Mouse (Mus musculus): ENCODE measurements around the gene Abcb1b. TPM values are rescaled to one million over a fixed set of nuclear protein-coding genes. Genes with fewer than 3 reads are reported as not detected.
"Not testable (repeated sequence)": the region's sequence is repeated elsewhere in the genome, so short reads cannot be mapped to it uniquely, and the experiment has no call there.

Gene Abcb1b
- polyA plus RNA-seq, 1 experiment = 0.27 TPM

- Histone ChIP-seq H3K4me1 (ENCODE audit: control insufficient read depth, insufficient read depth, insufficient read length, low read length) (0 out of 2 replicates have a peak, but pooled peaks cover 1% of the 10 kb centered on the region), H3K27ac (ENCODE audit: insufficient read depth, low read depth, low read length) (no peak overlapping the region), H3K36me3 (ENCODE audit: control insufficient read depth, insufficient read depth, low read length) (no peaks in the 10 kb centered on the region), H3K27me3 (ENCODE audit: control insufficient read depth, insufficient read depth, low read length) (no peaks in the 10 kb centered on the region), H3K4me3 (ENCODE audit: low read depth, low read length) (no peak overlapping the region)
- no peak for TF ChIP-seq POLR2A (IDR thresholded peaks at IDR 0.05; ENCODE audit: low read depth, low read length)
- TF ChIP-seq CTCF (IDR thresholded peaks at IDR 0.05; ENCODE audit: extremely low read depth, insufficient read length, insufficient replicate concordance, low read depth, low read length) = peak; percentile 59; the same call in 1 of the 2 replicates
- WGBS = 39% methylated on average over 5 of the region's 5 CpGs
Measured at GRCm38 (mm10) chr5:8840887-8841286, 42.9 kb downstream of the Abcb1b start.

GRCm38 (mm10) chr5:8842815-8843214 is 44.9 kb downstream of the Abcb1b start:
- Histone ChIP-seq H3K27ac (ENCODE audit: insufficient read depth, low read depth, low read length) (no peak overlapping the region), H3K36me3 (ENCODE audit: control insufficient read depth, insufficient read depth, low read length) (no peaks in the 10 kb centered on the region), H3K4me1 (ENCODE audit: control insufficient read depth, insufficient read depth, insufficient read length, low read length) (0 out of 2 replicates have a peak, but pooled peaks cover 1% of the 10 kb centered on the region), H3K27me3 (ENCODE audit: control insufficient read depth, insufficient read depth, low read length) (no peaks in the 10 kb centered on the region), H3K4me3 (ENCODE audit: low read depth, low read length) (no peak overlapping the region)
- 29% methylated on average over 3 of the region's 3 CpGs for WGBS
- TF ChIP-seq POLR2A (IDR thresholded peaks at IDR 0.05; ENCODE audit: low read depth, low read length) = no peak
- no peak for TF ChIP-seq CTCF (IDR thresholded peaks at IDR 0.05; ENCODE audit: extremely low read depth, insufficient read length, insufficient replicate concordance, low read depth, low read length)

- H3K36me3 ChIP-seq (ENCODE audit: control insufficient read depth, insufficient read depth, low read length); H3K27ac ChIP-seq (ENCODE audit: insufficient read depth, low read depth, low read length); H3K27me3 ChIP-seq (ENCODE audit: control insufficient read depth, insufficient read depth, low read length); H3K4me1 ChIP-seq (ENCODE audit: control insufficient read depth, insufficient read depth, insufficient read length, low read length); H3K4me3 ChIP-seq (ENCODE audit: low read depth, low read length): not testable (repeated sequence)
- WGBS = 87% methylated on average over 8 of the region's 9 CpGs
Measured at GRCm38 (mm10) chr5:8848607-8849575, 50.9 kb downstream of the Abcb1b start.

GRCm38 (mm10) chr5:8850851-8851250 is 52.9 kb downstream of the Abcb1b start:
- Histone ChIP-seq H3K27me3 (ENCODE audit: control insufficient read depth, insufficient read depth, low read length) (no peaks in the 10 kb centered on the region), H3K4me1 (ENCODE audit: control insufficient read depth, insufficient read depth, insufficient read length, low read length) (no peaks in the 10 kb centered on the region), H3K36me3 (ENCODE audit: control insufficient read depth, insufficient read depth, low read length) (no peaks in the 10 kb centered on the region), H3K4me3 (ENCODE audit: low read depth, low read length) (no peak overlapping the region), H3K27ac (ENCODE audit: insufficient read depth, low read depth, low read length) (no peak overlapping the region)
- WGBS = 71% methylated on average over 4 of the region's 4 CpGs
- TF ChIP-seq POLR2A (IDR thresholded peaks at IDR 0.05; ENCODE audit: low read depth, low read length) (no peak), CTCF (IDR thresholded peaks at IDR 0.05; ENCODE audit: extremely low read depth, insufficient read length, insufficient replicate concordance, low read depth, low read length) (no peak)

- H3K27me3 ChIP-seq (ENCODE audit: control insufficient read depth, insufficient read depth, low read length) = no peaks in the 10 kb centered on the region
- no peak overlapping the region for H3K4me3 ChIP-seq (ENCODE audit: low read depth, low read length)
- no peak overlapping the region for H3K27ac ChIP-seq (ENCODE audit: insufficient read depth, low read depth, low read length)
- no peaks in the 10 kb centered on the region for H3K36me3 ChIP-seq (ENCODE audit: control insufficient read depth, insufficient read depth, low read length)
- 73% methylated on average over 6 of the region's 6 CpGs for WGBS
- TF ChIP-seq POLR2A (IDR thresholded peaks at IDR 0.05; ENCODE audit: low read depth, low read length) = no peak
- TF ChIP-seq CTCF (IDR thresholded peaks at IDR 0.05; ENCODE audit: extremely low read depth, insufficient read length, insufficient replicate concordance, low read depth, low read length) = no peak
- no peaks in the 10 kb centered on the region for H3K4me1 ChIP-seq (ENCODE audit: control insufficient read depth, insufficient read depth, insufficient read length, low read length)
Measured at GRCm38 (mm10) chr5:8857201-8857600, 59.3 kb downstream of the Abcb1b start.

GRCm38 (mm10) chr5:8861811-8862210 is 63.9 kb downstream of the Abcb1b start:
- no peak overlapping the region for H3K4me3 ChIP-seq (ENCODE audit: low read depth, low read length)
- H3K27me3 ChIP-seq (ENCODE audit: control insufficient read depth, insufficient read depth, low read length) = no peaks in the 10 kb centered on the region
- H3K4me1 ChIP-seq (ENCODE audit: control insufficient read depth, insufficient read depth, insufficient read length, low read length) = peaks cover 1% of the 10 kb centered on the region; the same call in 1 of the 2 replicates
- H3K36me3 ChIP-seq (ENCODE audit: control insufficient read depth, insufficient read depth, low read length) = no peaks in the 10 kb centered on the region
- 56% methylated on average over 1 of the region's 1 CpGs for WGBS
- TF ChIP-seq POLR2A (IDR thresholded peaks at IDR 0.05; ENCODE audit: low read depth, low read length) (no peak), CTCF (IDR thresholded peaks at IDR 0.05; ENCODE audit: extremely low read depth, insufficient read length, insufficient replicate concordance, low read depth, low read length) (no peak)
- no peak overlapping the region for H3K27ac ChIP-seq (ENCODE audit: insufficient read depth, low read depth, low read length)

- Histone ChIP-seq H3K27ac (ENCODE audit: insufficient read depth, low read depth, low read length) (no peak overlapping the region), H3K4me1 (ENCODE audit: control insufficient read depth, insufficient read depth, insufficient read length, low read length) (peaks cover 1% of the 10 kb centered on the region; the same call in 1 of the 2 replicates), H3K4me3 (ENCODE audit: low read depth, low read length) (no peak overlapping the region), H3K36me3 (ENCODE audit: control insufficient read depth, insufficient read depth, low read length) (no peaks in the 10 kb centered on the region), H3K27me3 (ENCODE audit: control insufficient read depth, insufficient read depth, low read length) (no peaks in the 10 kb centered on the region)
- WGBS = 69% methylated on average over 14 of the region's 14 CpGs
- TF ChIP-seq POLR2A (IDR thresholded peaks at IDR 0.05; ENCODE audit: low read depth, low read length) (no peak), CTCF (IDR thresholded peaks at IDR 0.05; ENCODE audit: extremely low read depth, insufficient read length, insufficient replicate concordance, low read depth, low read length) (no peak)
Measured at GRCm38 (mm10) chr5:8863580-8864337, 65.8 kb downstream of the Abcb1b start.

- H3K27me3 ChIP-seq (ENCODE audit: control insufficient read depth, insufficient read depth, low read length); H3K4me1 ChIP-seq (ENCODE audit: control insufficient read depth, insufficient read depth, insufficient read length, low read length); H3K4me3 ChIP-seq (ENCODE audit: low read depth, low read length); H3K36me3 ChIP-seq (ENCODE audit: control insufficient read depth, insufficient read depth, low read length); H3K27ac ChIP-seq (ENCODE audit: insufficient read depth, low read depth, low read length): not testable (repeated sequence)
- 98% methylated on average over 11 of the region's 11 CpGs for WGBS
Measured at GRCm38 (mm10) chr5:8865630-8866029, 67.7 kb downstream of the Abcb1b start.

Measured in small intestine, adult 2 months (tissue).